Mouse (Mus musculus) ovary, postnatal 10 days (tissue): ENCODE data around the gene Kcnt1.

Source experiments
- DNase-seq: peaks from one replicate; pipeline ENCODE4 v3.0.0; 2022; ENCODE audit warnings: low spot score

Gene Kcnt1

GRCm38 (mm10) chr2:25878516-25878915, 15.0 kb downstream of the Kcnt1 start:
- DNase-seq: no peak

DNA sequence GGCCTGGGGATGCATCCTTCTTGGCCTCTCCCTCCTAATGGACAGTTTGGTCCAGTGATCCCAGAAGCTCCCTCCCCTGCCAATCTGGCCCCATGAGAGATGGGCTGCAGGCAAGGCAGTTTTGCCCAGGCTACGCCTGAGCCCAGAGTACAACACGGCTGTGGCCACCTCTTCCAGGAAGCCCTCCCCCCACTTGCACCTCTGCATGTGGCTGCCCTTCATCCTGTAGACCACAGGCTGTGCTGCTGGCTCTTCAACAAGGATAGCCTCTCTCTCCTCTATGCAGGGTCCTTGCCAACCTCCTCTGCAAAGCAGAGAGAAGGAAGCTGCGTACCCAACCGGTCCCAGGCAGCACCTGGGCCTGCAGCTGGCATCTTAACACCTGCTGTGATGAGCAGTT, 15.5 kb downstream of the Kcnt1 start:
- no peak for DNase-seq

DNA sequence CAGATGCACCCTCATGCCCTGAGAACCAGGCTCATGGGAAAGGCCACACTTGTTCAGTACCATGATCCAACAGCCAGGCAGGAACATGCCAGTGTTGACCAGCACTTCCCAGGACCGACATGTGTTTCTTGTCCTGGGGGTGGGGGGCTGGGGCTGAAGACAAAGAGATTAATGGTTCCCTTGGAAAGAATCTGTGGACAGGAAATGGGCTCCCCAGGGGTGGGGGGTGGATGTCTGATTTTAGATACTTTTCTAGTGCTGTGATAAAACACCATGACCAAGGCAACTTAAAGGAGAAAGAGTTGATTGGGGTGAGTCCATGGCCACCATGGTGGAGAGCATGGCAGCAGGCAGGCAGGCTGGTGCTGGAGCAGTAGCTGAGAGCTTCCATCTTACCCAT, 18.7 kb downstream of the Kcnt1 start:
- DNase-seq: no peak

GRCm38 (mm10) chr2:25884756-25885155, 21.2 kb downstream of the Kcnt1 start:
- DNase-seq: no peak

- DNase-seq: no peak
Measured at GRCm38 (mm10) chr2:25887226-25887625, 23.7 kb downstream of the Kcnt1 start.

DNA sequence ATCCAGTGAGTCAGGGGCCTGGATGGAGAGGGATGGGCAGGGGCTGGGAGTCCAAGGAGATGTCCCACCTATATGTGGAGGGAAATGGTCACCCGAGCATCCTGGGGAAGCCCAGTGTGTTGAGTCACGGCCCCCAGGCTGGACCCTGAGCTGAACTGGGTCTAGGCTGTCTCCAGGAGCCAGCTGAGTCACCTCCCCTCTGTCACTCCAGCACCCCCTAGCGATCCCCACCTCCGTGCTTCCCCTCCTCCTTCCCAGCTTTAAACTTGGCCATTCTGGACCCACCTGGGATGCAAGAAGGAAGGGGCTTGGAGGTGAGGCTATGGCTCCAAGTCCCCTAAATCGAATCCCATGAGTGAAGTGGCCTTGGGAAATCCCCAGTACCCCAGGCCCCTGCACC, 24.6 kb downstream of the Kcnt1 start:
- no peak for DNase-seq

DNA sequence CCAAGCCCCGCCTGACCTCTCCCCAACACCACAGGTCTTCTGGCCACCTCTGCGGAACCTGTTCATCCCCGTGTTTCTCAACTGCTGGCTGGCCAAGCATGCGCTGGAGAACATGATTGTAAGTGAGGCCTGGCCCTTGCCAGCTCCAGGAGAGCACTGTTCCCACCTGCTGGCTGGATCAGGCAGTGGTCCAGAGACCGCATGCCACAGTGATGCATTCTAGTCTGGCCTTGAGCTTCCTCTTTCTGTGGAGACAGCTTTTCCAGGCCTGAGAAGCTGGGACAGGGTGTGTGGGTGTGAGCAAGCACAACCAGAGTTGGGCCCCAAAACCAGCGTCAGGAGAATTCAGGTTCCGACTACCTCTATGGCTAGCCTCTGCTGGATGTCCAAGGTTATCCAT, 28.9 kb downstream of the Kcnt1 start:
- DNase-seq: no peak

DNA sequence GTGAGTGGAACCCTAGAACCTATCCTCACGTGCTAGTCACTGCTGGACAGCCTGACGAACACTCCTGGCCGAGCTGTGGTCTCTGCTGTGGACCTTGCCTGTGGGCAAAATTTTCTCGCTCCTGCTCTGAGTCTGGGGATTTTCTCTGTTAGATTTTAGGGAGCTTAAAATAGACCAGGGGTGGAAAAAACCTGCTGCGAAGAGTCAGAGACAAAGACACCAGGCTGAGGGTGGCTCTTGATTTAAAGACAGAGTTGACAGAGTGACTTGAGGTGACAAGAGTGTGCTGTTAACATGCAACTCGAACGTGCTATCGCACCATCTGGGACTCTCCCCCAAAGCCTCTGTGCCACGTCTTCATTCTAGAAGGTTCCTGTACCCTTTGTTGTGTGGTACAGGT, 35.4 kb downstream of the Kcnt1 start:
- DNase-seq: no peak

DNA sequence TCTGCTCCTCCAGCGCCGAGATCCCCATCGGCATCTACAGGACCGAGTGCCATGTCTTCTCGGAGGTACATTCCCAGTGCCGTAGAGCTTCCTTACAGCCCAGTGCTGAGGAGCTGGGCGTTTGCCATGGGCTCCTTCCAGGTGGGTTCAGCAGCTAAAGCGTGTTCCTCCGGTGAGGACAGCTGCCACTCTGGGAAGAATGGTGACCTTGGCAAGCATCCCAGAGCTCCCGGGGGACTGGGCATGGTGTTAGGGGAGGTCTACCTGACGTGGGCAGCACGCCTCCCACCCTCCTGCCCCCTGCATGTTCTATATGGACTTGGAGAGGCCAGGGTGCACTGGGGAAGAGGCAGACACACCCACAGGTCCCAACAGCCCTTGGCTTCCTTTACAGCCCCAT, 46.3 kb downstream of the Kcnt1 start:
- DNase-seq: no peak

- DNase-seq: no peak
Measured at GRCm38 (mm10) chr2:25913247-25913646, 49.7 kb downstream of the Kcnt1 start.

DNA sequence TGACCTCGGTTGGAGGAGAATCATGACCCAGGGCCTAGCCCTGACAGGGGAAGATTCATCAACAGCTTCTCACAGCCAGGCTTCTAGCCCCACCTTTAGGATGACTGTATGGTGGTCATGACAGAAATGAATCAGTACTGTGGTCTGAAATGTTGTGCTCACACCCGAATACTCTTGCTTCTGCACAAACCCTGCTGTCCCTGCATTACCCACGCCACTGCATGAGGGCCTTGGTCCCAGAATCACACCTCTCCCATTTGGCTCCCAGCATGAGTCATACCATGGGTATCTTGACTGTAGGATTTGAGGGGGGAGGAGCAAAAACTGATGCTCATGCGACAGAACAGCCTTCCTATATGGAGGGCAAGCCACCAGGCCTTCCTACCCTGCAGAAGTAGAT, 50.7 kb downstream of the Kcnt1 start:
- no peak for DNase-seq

- no peak for DNase-seq
Measured at GRCm38 (mm10) chr2:25914821-25915220, 51.3 kb downstream of the Kcnt1 start.

DNA sequence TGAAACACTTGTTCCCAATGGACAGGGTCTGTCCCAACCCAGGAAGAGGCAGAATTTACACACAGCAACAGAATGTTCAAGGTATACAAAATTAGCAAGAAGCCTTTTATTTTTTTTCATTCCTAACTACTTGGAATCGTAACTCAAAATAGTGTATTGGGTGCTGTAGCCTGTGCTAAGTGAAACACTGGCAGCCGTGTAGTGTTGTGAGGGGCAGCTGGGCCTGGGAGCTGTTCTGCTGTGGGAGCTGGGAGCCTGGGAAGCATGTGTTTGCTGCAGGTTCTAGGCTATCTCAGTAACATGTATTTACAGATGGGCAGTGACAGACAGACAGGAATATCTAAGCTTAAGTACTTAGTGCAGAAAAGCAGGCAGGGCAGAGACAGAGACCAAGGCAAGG, 54.9 kb downstream of the Kcnt1 start:
- DNase-seq: no peak

GRCm38 (mm10) chr2:25919972-25920371, 56.4 kb downstream of the Kcnt1 start:
- no peak for DNase-seq

GRCm38 (mm10) chr2:25923799-25924198, 60.3 kb downstream of the Kcnt1 start:
- DNase-seq: no peak

DNA sequence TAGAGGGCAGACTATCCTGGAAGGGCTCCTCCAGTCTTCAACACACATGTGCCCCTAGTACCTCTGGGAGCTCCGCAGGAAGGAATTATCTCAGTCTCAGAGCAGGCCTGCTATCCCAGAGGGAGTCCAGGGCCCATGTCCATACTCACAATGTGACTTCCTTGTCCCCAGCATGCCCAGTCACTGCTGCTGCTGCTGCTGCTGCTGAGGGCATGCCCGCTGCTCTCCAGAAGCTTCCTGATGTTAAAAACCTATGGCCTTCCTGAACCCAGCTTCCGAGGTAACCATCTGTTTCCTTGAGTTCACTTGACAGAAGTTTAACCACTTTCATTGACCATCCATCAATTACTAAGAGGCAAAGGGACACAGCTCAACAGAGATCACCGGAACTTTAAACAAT, 61.4 kb downstream of the Kcnt1 start:
- no peak for DNase-seq

DNA sequence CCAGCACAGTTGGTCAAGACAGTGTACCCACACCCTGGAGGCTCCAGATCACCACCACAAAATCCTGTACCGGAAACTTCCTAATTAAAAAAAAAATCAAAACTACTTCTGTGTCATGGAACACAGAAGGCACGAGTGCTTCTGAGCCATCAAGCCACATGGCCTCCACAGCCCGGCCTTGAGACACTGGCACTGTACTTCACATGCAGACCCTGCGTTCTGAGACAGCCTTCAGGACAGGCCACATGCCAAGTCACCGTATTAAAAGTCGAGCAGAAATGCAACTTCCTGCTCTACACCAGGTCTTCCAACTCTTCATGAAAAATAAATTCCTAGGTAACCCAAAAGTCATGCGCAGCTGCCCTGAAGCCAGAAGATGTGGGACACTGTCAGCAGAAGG, 64.3 kb downstream of the Kcnt1 start:
- DNase-seq: no peak

DNA sequence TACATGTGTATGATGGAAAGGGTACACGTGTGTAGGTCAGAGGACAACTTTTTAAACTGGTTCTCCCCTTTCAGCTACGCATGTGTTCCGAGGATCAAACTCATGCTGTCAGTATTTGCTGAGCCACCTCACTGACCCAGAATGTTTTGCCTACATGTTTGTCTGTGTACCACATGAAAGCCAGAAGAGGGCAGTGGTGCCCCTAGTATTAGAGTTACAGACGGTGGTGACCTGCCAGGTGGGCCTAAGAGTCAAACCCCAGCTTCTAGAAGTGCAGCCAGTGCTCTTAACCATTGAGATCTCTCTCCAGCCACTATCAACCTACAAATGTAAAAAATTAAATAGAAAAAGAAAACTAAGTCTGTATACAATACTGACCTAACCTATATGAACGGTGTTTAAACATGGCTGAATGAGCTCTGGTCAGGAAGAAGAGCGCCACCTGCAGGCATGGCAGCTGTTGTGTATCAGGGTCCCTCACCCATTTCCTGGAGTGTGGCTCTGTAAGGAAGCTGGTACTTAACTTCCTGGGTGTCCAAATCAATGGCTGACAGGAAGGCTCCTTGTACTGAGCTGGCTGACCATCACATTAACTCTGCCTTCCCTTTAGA, 67.8 kb downstream of the Kcnt1 start:
- no peak for DNase-seq

- DNase-seq: no peak
Measured at GRCm38 (mm10) chr2:25940503-25940902, 77.0 kb downstream of the Kcnt1 start.

DNA sequence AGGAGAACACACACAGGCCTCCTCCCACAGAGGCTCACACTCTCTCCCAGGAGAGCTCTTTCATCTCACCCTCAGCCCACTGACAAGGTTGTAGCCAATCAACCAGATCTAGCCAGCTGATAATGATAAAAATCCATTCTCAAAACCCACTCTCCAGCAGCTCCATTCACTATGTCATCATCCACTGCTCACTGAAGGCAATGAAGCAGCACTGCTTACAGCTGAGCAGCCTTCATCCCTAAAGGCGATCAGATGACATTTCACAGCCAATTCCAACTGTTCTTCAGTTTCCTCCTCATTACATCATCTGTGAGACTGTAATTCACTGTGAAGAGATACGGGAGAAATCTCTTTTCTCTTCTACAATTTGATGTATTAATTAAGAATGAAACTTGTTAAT, 80.3 kb downstream of the Kcnt1 start:
- no peak for DNase-seq

- DNase-seq: no peak
Measured at GRCm38 (mm10) chr2:25947950-25948349, 84.4 kb downstream of the Kcnt1 start.

DNA sequence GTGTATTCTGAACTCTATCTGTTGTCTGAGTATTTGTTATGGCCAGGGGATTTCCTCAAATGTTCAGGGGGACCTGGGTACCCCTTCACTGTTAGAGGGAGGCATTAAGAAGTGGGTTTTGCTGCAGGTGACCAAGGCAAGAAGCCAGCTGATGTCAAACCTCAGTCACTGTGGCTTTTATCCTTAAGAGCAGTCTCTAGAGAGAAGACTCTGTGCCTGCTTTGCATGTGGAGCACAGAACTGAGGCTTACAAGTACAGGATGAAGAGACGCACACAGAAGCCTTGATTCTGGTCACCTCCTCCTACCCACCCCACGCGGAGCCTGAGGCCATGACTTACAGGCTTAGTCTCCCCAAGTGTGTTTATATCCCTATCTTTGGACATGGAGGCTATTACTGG, 85.8 kb downstream of the Kcnt1 start:
- no peak for DNase-seq
